Mouse (Mus musculus) monocyte, adult 5-6 weeks (primary cell): ENCODE data around the gene St6gal2. TPM values are rescaled to one million over a fixed set of nuclear protein-coding genes. Genes with fewer than 3 reads are reported as not detected.

Experiments
- total RNA-seq: library from RNA; stranded (forward); fragments of 200-1000, 200-491, 200-594 nt; gene quantifications from 3 replicates; pipeline ENCODE4 v1.2.3, GENCODE M21; 2017

St6gal2 gene
- total RNA-seq, 1 experiment from 2014 or later = not detected

Other genes starting within 250 kb of the St6gal2 start
- gene Vmn2r118, start 179.8 kb downstream of the St6gal2 start, total RNA-seq = not detected in 3 replicates